Mouse (Mus musculus) megakaryocyte, embryonic 14.5 days (primary cell): ENCODE measurements around the gene Ccdc191.

ENCODE experiments used
- FLI1 ChIP-seq: IDR thresholded peaks from 2 replicates; pipeline ENCODE4 v1.6.1; 2012; ENCODE audit warnings: low read length, inconsistent platforms, mixed read lengths
- GATA1 ChIP-seq: IDR thresholded peaks from 3 replicates; pipeline ENCODE4 v1.6.1; 2012; ENCODE audit warnings: mixed read lengths, low read length, inconsistent platforms, borderline replicate concordance

GRCm38 (mm10) chr16:43980110-43980609 lies 90.6 kb downstream of the Ccdc191 start:
- TF ChIP-seq GATA1 (no peak), FLI1 (no peak)
